Mouse (Mus musculus) telencephalon, adult 2 months (tissue): ENCODE measurements around the gene Gramd4.
"Not testable (repeated sequence)": the region's sequence is repeated elsewhere in the genome, so short reads cannot be mapped to it uniquely, and the experiment has no call there.

Source experiments
- DNase-seq: peaks from one replicate; pipeline ENCODE4 v3.0.0-alpha.2; 2011; ENCODE audit warnings: low read depth, low spot score

Gene Gramd4

DNA sequence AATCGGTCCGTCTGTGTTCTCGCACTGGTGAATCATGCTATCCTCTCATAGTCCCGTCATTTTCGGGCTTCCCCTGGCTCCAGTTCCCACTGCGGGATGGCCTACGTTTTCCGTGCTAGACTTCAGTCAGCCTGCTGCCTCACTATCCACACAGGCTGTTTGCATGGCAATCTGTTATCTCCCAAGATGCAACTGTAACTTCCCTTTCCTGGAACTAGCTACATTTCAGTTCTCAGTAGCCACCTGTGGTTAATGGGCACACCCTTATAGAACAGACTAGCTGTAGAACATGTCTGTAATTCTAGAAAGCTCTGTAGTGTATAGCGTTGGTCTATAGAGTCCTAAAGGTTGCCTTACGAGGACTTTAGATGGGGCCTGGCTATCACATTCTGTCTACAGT lies 6.3 kb upstream of the Gramd4 start:
- no peak for DNase-seq

DNA sequence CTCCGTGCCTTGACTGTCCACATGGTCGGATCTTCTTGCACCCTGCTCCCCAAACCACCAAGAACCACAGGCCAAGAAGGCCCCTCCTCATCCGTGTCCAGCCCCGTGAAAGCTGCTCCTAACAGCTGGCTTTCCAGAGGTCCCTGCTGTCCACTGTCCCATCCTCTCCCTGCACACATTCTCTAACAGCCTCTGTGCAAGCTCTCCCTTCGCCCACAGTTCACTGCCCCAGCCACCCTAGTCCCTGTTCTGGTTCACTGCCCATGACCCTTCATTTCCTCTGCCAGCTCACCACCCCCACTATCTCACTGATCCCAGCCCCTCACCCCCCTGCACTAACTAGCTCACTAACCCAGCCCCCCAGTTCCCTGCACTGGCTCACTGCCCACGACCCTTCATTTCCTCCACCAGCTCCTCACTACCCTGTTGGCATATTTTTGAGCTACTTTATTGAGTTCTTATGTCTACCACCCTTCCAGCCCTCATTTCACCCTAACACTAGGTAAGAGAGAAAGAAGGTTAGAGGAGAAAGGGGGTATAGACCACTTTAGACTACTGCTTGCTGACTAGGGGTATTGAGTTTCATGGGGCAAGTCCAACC lies 5.5 kb upstream of the Gramd4 start:
- no peak for DNase-seq

- peak; percentile 57 for DNase-seq
These were observed 3.5 kb upstream of the Gramd4 start for GRCm38 (mm10) chr15:86053890-86054536.

GRCm38 (mm10) chr15:86054861-86055260 lies 2.6 kb upstream of the Gramd4 start:
- not testable (repeated sequence) for DNase-seq

DNA sequence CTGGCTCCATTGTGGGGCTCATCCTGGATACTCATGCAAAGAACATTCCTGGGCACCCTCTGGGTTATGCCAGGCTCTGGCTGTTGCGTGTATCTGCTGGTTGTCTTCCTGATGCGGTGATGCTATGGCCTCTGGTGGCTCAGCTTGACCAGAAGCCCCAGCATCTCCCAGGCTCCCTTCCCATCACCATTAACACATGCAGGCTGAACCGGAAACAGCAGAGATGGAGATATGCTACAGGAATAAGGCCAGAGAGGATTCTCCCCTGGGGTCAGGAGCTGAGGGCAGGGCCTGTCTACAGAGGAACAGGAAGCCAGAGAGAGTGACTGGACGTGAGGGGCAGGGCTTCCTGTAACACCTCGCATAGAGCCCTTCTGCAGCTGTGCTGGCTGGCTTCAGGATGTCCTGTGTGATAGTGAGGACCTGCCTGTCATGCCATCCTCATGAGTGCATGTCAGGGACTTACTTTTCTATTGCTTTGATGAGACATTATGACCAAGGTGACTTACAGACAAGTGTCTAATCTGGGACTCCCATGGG lies 1.2 kb upstream of the Gramd4 start:
- no peak for DNase-seq

DNA sequence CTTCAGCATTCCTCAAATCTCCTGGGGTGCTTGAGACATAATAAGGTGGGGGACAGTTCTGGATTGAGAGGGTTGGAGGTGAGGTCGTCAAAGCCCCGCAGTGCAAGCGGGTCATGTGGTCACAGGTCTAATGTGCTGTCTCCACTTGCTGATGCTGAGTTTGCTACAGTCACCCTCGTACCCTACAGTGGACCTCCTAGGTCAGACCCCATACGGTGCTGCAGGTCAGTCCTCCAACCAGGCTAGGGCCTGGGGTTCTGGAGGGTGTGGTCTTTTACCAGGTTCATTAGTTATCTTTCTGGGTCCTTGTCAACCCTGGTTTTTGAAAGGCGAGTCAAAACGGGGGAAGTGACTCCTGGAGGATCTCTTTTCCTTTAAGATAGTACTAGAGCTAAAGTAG lies 413 bp downstream of the Gramd4 start:
- DNase-seq = no peak

DNA sequence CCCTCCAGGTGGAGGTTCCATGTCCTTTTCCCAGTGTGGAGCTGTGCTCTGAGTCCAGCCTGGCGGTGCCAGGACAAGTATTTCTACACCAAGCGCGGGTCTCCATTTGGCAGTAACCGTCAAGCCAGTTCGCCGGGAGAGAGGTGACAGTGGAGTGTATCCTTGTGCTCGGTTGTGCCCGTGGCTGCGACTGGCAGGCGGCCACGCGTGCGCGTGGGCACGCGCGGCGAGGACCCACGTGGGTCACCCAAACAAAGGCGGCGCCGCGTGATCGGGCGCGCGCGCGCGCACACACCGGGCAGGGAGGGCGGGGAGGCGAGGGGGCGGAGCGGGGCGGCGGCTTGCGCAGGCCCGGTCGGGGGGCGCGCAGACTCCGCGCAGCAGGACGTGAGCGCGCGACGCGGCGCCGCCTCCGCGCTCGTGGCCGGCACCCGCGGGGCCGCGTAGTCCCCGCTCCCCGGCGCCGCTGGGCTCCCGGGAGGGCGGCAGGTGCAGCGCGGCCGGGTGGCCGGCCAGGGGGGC lies 960 bp downstream of the Gramd4 start:
- peak; percentile 68 for DNase-seq

DNA sequence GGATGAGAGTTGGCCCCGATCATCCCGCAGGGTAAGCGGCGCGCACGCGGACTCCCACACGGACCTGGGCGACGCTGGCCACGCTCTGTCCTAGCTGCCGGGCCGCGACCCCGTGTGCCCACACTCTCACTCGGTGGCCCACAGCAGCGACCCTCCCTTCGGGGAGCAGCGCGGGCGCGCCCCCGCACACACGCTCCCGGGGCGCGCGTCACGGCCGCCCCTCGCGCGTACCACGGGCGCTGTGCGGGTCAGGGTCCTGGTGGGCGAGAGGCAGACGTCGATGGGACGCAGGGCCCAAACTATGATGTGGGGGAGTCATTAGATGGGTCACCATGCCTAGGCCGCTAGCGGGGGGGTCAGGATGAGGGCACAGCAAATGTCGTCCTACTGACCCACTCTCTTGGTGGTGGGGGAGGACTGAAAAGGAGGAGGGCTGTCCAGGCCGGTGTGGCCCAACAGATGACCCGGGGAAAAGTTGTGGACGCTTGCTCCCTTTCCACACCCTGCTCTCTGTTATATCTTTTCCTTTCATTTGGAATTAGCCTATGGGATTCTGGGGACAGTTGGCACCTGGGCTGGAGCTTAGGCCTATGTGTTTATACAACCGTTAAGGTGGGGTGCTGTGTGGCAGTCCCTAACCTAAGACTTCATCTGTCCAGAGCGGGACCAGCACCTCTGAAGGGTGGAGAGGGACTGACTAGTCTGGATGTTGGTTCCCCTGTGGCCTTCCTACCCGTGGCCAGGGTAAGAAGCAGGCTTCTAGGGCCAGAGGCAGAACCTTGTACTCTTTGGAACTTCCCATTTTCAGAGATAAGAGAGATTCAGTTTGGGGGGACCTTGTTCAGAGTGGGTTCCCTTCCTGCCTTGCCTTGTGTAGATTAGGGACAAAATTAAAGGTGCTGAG lies 1.7 kb downstream of the Gramd4 start:
- no peak for DNase-seq

DNA sequence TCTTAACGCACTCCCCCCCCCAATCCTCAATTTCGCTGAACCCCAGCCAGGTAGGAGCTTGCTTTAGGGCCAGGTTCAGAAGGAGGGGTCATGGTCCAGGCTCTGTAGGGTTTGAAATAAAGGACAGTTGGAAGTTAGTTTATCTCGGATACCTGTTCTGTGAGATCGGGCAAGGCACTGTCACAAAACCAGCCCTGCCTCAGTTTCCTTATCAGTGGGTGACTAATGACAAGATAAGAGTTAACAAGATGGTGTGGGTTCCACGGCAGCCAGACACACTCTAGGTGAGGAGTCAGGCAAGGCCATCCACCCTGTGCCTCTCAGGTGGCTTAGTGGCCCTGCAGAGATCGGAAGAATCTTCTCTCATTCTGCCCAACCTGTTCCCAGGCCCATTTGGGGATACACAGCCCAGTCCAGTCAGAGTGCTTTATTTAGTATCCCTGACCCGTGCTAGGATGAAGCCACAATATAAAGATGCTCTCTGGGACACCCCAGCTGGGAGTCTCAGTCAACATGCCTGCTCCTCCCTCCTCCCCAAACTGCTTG lies 2.4 kb downstream of the Gramd4 start:
- no peak for DNase-seq

GRCm38 (mm10) chr15:86060581-86060980 lies 3.1 kb downstream of the Gramd4 start:
- DNase-seq = no peak

DNA sequence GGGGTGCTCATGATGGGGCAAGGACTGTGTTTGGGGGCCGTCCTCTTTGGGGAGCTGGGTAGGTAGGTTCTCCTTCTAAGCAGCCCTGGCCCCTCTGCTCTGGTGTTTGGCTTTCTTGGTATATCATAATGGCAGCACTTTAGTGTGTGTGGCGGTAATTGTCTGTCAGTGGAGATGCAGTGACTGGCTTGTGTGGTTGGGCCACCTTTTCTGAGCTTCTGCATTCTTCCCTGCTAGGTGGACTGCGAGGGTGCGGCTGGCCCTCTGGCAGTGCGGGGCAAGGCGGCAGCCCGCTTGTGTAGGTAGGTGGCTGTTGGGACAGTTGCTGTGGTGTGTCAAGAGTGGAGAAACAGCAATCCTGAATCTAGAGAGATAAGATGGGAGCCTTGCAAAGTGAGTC lies 3.7 kb downstream of the Gramd4 start:
- DNase-seq = no peak

GRCm38 (mm10) chr15:86061848-86062481 lies 4.5 kb downstream of the Gramd4 start:
- DNase-seq = no peak

- DNase-seq = no peak
These were observed 6.8 kb downstream of the Gramd4 start for GRCm38 (mm10) chr15:86064191-86064849.

DNA sequence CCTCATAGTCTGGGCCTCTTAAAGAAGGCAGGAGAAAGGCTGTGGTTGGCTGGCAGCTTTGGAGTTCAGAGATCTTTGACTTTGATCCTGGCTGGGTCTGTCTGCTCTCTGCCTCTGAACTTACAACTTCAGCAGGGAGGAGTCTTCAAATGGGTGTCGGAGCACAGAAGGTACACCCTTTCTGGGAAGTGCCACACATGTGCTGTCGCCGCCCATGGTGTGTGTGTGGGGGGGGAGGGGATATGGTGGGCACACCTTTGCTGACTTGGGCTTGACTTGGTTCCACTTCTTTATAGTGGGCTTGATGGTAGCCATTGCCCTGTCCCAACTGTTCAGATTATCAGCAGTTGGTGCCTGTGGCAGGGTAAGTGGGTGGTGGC lies 7.3 kb downstream of the Gramd4 start:
- DNase-seq = no peak

DNA sequence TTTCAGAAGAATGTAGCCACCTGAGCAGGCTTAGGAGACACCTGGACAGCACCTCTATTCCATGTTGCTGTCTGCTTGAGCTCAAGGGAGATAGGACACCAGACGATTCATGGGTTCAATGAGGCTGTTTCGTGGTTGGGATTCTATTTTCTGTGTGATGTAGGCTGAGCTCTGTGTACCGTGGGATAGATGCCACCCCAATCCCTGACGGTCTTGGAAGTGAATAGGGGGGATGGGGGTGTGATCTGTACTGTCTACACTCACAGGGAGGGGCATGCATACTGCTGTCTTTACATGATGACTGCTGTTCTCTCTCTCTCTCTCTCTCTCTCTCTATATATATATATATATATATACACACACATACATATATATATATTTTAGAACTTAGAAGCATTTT lies 7.9 kb downstream of the Gramd4 start:
- DNase-seq = peak; percentile 61

GRCm38 (mm10) chr15:86066836-86067580 lies 9.5 kb downstream of the Gramd4 start:
- peak; percentile 60 for DNase-seq

DNA sequence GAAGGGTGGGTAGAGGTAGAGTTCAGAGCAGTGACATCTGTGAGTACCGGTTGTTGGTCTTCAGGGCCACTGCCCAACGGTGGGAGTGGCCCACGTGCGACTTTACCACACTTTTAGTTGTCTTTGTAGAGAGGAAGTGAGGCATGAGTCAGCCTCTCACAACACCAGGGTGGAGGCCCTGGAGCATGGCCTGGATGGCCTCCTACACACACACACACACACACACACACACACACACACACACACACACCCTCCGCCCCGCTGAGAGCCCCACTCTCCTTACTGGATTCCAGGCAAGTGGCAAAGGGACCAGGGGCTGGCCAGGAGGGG lies 10.1 kb downstream of the Gramd4 start:
- DNase-seq = no peak

- no peak for DNase-seq
These were observed 10.5 kb downstream of the Gramd4 start for GRCm38 (mm10) chr15:86067941-86068495.

GRCm38 (mm10) chr15:86069011-86069791 lies 11.7 kb downstream of the Gramd4 start:
- DNase-seq = no peak
